Mouse (Mus musculus): Measurements from ENCODE around the gene F13a1.

- TF ChIP-seq CTCF (IDR thresholded peaks at IDR 0.05; ENCODE audit: control insufficient read depth, insufficient read depth, low read length) (no peak), POLR2A (IDR thresholded peaks at IDR 0.05; ENCODE audit: borderline replicate concordance, control insufficient read depth, low read depth, low read length) (no peak)
Observed at GRCm38 (mm10) chr13:37089104-37089503, 39.1 kb upstream of the F13a1 start.
